Mouse (Mus musculus) G1E (cell line): Measurements from ENCODE around the gene Igfbp5.

ENCODE experiments used
- CTCF ChIP-seq: IDR thresholded peaks from 2 replicates; pipeline ENCODE4 v1.5.1; 2012; ENCODE audit warnings: low read depth, low read length, inconsistent platforms, mixed read lengths
- GATA1 ChIP-seq: IDR thresholded peaks from 2 replicates; pipeline ENCODE4 v1.6.1; 2012; ENCODE audit warnings: borderline replicate concordance, low read length, inconsistent platforms, mixed read lengths
- POLR2AphosphoS5 ChIP-seq: IDR thresholded peaks from 2 replicates; pipeline ENCODE4 v1.6.1; 2012; ENCODE audit warnings: low read depth, low read length, inconsistent platforms; ENCODE audit not compliant: insufficient replicate concordance
- TAL1 ChIP-seq: conservative IDR thresholded peaks from 2 replicates; pipeline ENCODE4 v1.6.1; 2012; ENCODE audit warnings: low read depth, low read length, inconsistent platforms, mixed read lengths

DNA sequence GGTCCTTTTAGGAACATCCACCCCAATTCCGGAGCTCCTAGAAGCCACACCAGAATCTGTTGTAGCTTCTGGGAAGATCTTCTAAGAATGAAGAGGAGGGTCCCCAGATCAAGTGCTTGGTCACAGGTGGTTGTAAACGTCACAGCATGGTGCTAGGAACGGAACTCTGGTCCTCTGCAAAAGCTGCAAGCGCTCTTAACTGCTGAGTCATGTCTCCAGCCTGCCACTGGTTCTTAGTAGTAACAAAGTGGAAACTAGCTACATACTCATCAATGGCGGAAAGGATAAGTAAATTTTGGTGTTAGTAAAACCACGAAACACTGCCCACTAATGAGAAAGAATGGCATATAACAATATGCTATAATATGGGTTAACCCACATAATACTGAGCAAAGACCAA lies 54.7 kb downstream of the Igfbp5 start:
- TF ChIP-seq CTCF, result no peak
- no peak for TF ChIP-seq POLR2AphosphoS5
- no peak for TF ChIP-seq TAL1
- no peak for TF ChIP-seq GATA1
